Mouse (Mus musculus) heart, adult 2 months (tissue): ENCODE results near the gene Ptprm. TPM values are rescaled to one million over a fixed set of nuclear protein-coding genes. Genes with fewer than 3 reads are reported as not detected.

ENCODE experiments used
- DNase-seq, 2 experiments: peaks; one replicate each; pipeline ENCODE4 v3.0.0; 2021
- H3K27ac ChIP-seq: fragments of 200-600 bp; 2 replicates; pipeline ENCODE4 v1.8.1; 2022
- H3K27me3 ChIP-seq: fragments of 200-500 bp; 2 replicates; pipeline ENCODE4 v1.6.1; 2012; ENCODE audit warnings: mild to moderate bottlenecking, low read length, inconsistent platforms, mixed read lengths; ENCODE audit not compliant: control insufficient read depth, insufficient read depth
- H3K36me3 ChIP-seq: fragments of 200-500 bp; 2 replicates; pipeline ENCODE4 v1.6.1; 2012; ENCODE audit warnings: low read length, inconsistent platforms; ENCODE audit not compliant: control insufficient read depth, insufficient read depth
- H3K4me1 ChIP-seq: fragments of 200-500 bp; 2 replicates; pipeline ENCODE4 v1.6.1; 2011; ENCODE audit warnings: low read length; ENCODE audit not compliant: control insufficient read depth, insufficient read depth
- H3K4me3 ChIP-seq: fragments of 200-600 bp; 2 replicates; pipeline ENCODE4 v1.8.1; 2022
- H3K79me2 ChIP-seq: fragments of 200-500 bp; replicated peaks from 2 replicates; pipeline ENCODE4 v1.6.1; 2012; ENCODE audit warnings: mild to moderate bottlenecking, inconsistent platforms, low read length, moderate library complexity, mixed read lengths; ENCODE audit not compliant: control insufficient read depth, insufficient read depth
- H3K9ac ChIP-seq: fragments of 200-500 bp; 2 replicates; pipeline ENCODE4 v1.6.1; 2012; ENCODE audit warnings: low read depth, mild to moderate bottlenecking, control low read depth, inconsistent platforms, low read length, mixed read lengths
- CTCF ChIP-seq: fragments of 200-600 bp; IDR thresholded peaks from 2 replicates; pipeline ENCODE4 v1.8.1; 2022; ENCODE audit warnings: antibody characterized with exemption, mild to moderate bottlenecking, moderate library complexity
- EP300 ChIP-seq: fragments of 200-500 bp; IDR thresholded peaks from 2 replicates; pipeline ENCODE4 v1.6.1; 2011; ENCODE audit warnings: low read depth, low read length, control low read depth; ENCODE audit not compliant: insufficient read depth
- POLR2A ChIP-seq: fragments of 200-500 bp; IDR thresholded peaks from 2 replicates; pipeline ENCODE4 v1.6.1; 2011; ENCODE audit warnings: mild to moderate bottlenecking, low read depth, low read length, control low read depth; ENCODE audit not compliant: insufficient read depth
- WGBS: fragments of 180-500 bp; shearing (Covaris S2); methylation state at CpG from one replicate; pipeline ENCODE4 v1.1.7; 2018; 5-methylcytosine and 5-hydroxymethylcytosine counted together
- intact Hi-C: fragments of 180-260 bp; cut with DNase I; formaldehyde crosslinking; loops from one replicate; pipeline ENCODE4 v1.15.1; 2025
- polyA plus RNA-seq: library from polyadenylated mRNA; depleted of rRNA; stranded (reverse); fragments of >200 nt; gene quantifications from 2 replicates; pipeline ENCODE4 v1.2.3, GENCODE M21; 2012
- total RNA-seq, 2 experiments: library from RNA; stranded (reverse); gene quantifications; 2 replicates each; pipeline ENCODE4 v1.2.3; 2021

Ptprm gene
- total and polyA plus RNA-seq, 3 experiments, result 34.6 to 88.5 (median 78.9) TPM

GRCm38 (mm10) chr17:67178686-67179265 lies 175.5 kb downstream of the Ptprm start:
- H3K79me2 ChIP-seq, result no peaks in the 10 kb centered on the region; the same call in 1 of the 2 replicates
- no peak for DNase-seq
- H3K9ac ChIP-seq, result no peak overlapping the region
- intact Hi-C loops, result loop anchor here (5.0 to 10.0 kb wide), 2 partner anchors 174 to 424 kb away; partner anchors contain the start of gene Ptprm
- H3K36me3 ChIP-seq, result peaks cover 2% of the 10 kb centered on the region
- H3K4me3 ChIP-seq, result no peak overlapping the region
- H3K27me3 ChIP-seq, result no peaks in the 10 kb centered on the region
- 69% methylated on average over 5 of the region's 5 CpGs for WGBS
- H3K4me1 ChIP-seq, result no peaks in the 10 kb centered on the region
- TF ChIP-seq CTCF (peak; percentile 54), EP300 (no peak), POLR2A (no peak)
- no peak overlapping the region for H3K27ac ChIP-seq

- DNase-seq, result peak in 1 of 2 experiments; percentile 39
- H3K27me3 ChIP-seq, result no peaks in the 10 kb centered on the region
- intact Hi-C loops, result loop anchor here (5.0 to 10.0 kb wide), 2 partner anchors 176 to 421 kb away; partner anchors contain the start of gene Ptprm
- no peak overlapping the region for H3K4me3 ChIP-seq
- peak overlapping the region; percentile 5; the same call in 1 of the 2 replicates for H3K27ac ChIP-seq
- peaks cover 7% of the 10 kb centered on the region for H3K36me3 ChIP-seq
- H3K9ac ChIP-seq, result no peak overlapping the region
- peaks cover 1% of the 10 kb centered on the region for H3K4me1 ChIP-seq
- no peak for TF ChIP-seq POLR2A
- no peak for TF ChIP-seq EP300
- TF ChIP-seq CTCF, result peak; percentile 92
- H3K79me2 ChIP-seq, result 0 out of 2 replicates have a peak, but pooled peaks cover 1% of the 10 kb centered on the region
- WGBS, result 29% methylated on average over 2 of the region's 2 CpGs
Measured at GRCm38 (mm10) chr17:67175836-67176235, 178.4 kb downstream of the Ptprm start.

GRCm38 (mm10) chr17:67171353-67171752 lies 182.9 kb downstream of the Ptprm start:
- Histone ChIP-seq H3K9ac (no peak overlapping the region), H3K79me2 (peaks cover 10% of the 10 kb centered on the region), H3K4me3 (no peak overlapping the region), H3K4me1 (peaks cover 11% of the 10 kb centered on the region), H3K27ac (peak overlapping the region; percentile 85), H3K36me3 (peaks cover 18% of the 10 kb centered on the region), H3K27me3 (no peaks in the 10 kb centered on the region)
- peak in 1 of 2 experiments; percentile 60 for DNase-seq
- intact Hi-C loops, result loop anchor here (5.0 to 10.0 kb wide), 3 partner anchors 34 to 417 kb away; no protein-coding TSS in a partner anchor
- TF ChIP-seq CTCF (no peak), EP300 (peak; percentile 82)
- 61% methylated on average over 2 of the region's 2 CpGs for WGBS

GRCm38 (mm10) chr17:67170696-67171095 lies 183.6 kb downstream of the Ptprm start:
- no peak for TF ChIP-seq POLR2A
- no peak for TF ChIP-seq CTCF
- peak; percentile 77 for TF ChIP-seq EP300
- Histone ChIP-seq H3K9ac (no peak overlapping the region), H3K27ac (peak overlapping the region; percentile 85), H3K4me1 (peaks cover 16% of the 10 kb centered on the region), H3K36me3 (peaks cover 19% of the 10 kb centered on the region), H3K79me2 (peaks cover 14% of the 10 kb centered on the region), H3K4me3 (no peak overlapping the region), H3K27me3 (no peaks in the 10 kb centered on the region)
- peak; percentile 67 to 80 for DNase-seq
- intact Hi-C loops, result loop anchor here (5.0 to 10.0 kb wide), 3 partner anchors 33 to 416 kb away; no protein-coding TSS in a partner anchor
- 9% methylated on average over 7 of the region's 7 CpGs for WGBS

- Histone ChIP-seq H3K27ac (no peak overlapping the region), H3K4me3 (no peak overlapping the region), H3K79me2 (peaks cover 12% of the 10 kb centered on the region), H3K9ac (no peak overlapping the region), H3K36me3 (peaks cover 14% of the 10 kb centered on the region), H3K4me1 (peaks cover 17% of the 10 kb centered on the region), H3K27me3 (no peaks in the 10 kb centered on the region)
- peak in 1 of 2 experiments; percentile 15 for DNase-seq
- intact Hi-C loops, result no loop called here
- 52% methylated on average over 2 of the region's 2 CpGs for WGBS
- no peak for TF ChIP-seq POLR2A
- TF ChIP-seq EP300, result no peak
- no peak for TF ChIP-seq CTCF
Measured at GRCm38 (mm10) chr17:67165876-67166275, 188.4 kb downstream of the Ptprm start.

- intact Hi-C loops, result no loop called here
- 62% methylated on average over 8 of the region's 8 CpGs for WGBS
- no peak for TF ChIP-seq CTCF
- no peak for TF ChIP-seq EP300
- no peak for TF ChIP-seq POLR2A
- no peak overlapping the region for H3K4me3 ChIP-seq
- H3K36me3 ChIP-seq, result no peaks in the 10 kb centered on the region; the same call in none of the 2 replicates
- H3K27ac ChIP-seq, result no peak overlapping the region
- DNase-seq, result no peak
- H3K9ac ChIP-seq, result no peak overlapping the region
- H3K4me1 ChIP-seq, result peaks cover 16% of the 10 kb centered on the region
- H3K79me2 ChIP-seq, result peaks cover 2% of the 10 kb centered on the region
- no peaks in the 10 kb centered on the region for H3K27me3 ChIP-seq
Measured at GRCm38 (mm10) chr17:67159611-67160010, 194.6 kb downstream of the Ptprm start.
